Mouse (Mus musculus) neural tube, embryonic 11.5 days (tissue): ENCODE data around the gene Gpc2. TPM values are rescaled to one million over a fixed set of nuclear protein-coding genes. Genes with fewer than 3 reads are reported as not detected.

Experiments used
- ATAC-seq: fragments of 200-750 bp; cut with Nextera tagmentation; 2 replicates; pipeline ENCODE4 v1.8.0; 2017; ENCODE audit warnings: moderate number of reproducible peaks, mild to moderate bottlenecking, moderate TSS enrichment, moderate library complexity; ENCODE audit not compliant: insufficient read depth, low FRiP score, low TSS enrichment
- DNase-seq: peaks from one replicate; pipeline ENCODE4 v3.0.0-alpha.2; 2015; ENCODE audit warnings: low spot score
- H3K27ac ChIP-seq: fragments of 300-500 bp; sonication (generic); 2 replicates; pipeline ENCODE4 v1.5.1; 2014; ENCODE audit warnings: low read depth, mild to moderate bottlenecking, low read length
- H3K27me3 ChIP-seq: fragments of 300-500 bp; sonication (generic); 2 replicates; pipeline ENCODE4 v1.6.1; 2014; ENCODE audit warnings: mild to moderate bottlenecking, low read length, mixed read lengths; ENCODE audit not compliant: control insufficient read depth, insufficient read depth
- H3K36me3 ChIP-seq: fragments of 300-500 bp; sonication (generic); 2 replicates; pipeline ENCODE4 v1.6.1; 2014; ENCODE audit warnings: mild to moderate bottlenecking, low read length, moderate library complexity, mixed read lengths; ENCODE audit not compliant: control insufficient read depth, insufficient read depth
- H3K4me1 ChIP-seq: fragments of 300-500 bp; sonication (generic); 2 replicates; pipeline ENCODE4 v1.6.1; 2014; ENCODE audit warnings: low read length, mixed read lengths; ENCODE audit not compliant: control insufficient read depth, insufficient read depth
- H3K4me2 ChIP-seq: fragments of 300-500 bp; sonication (generic); 2 replicates; pipeline ENCODE4 v1.6.1; 2014; ENCODE audit warnings: low read depth, mild to moderate bottlenecking, moderate library complexity
- H3K4me3 ChIP-seq: fragments of 300-500 bp; sonication (generic); 2 replicates; pipeline ENCODE4 v1.5.1; 2014; ENCODE audit warnings: low read depth, low read length
- H3K9ac ChIP-seq: fragments of 300-500 bp; sonication (generic); 2 replicates; pipeline ENCODE4 v1.6.1; 2014; ENCODE audit warnings: mild to moderate bottlenecking, low read length
- H3K9me3 ChIP-seq: fragments of 300-500 bp; sonication (generic); 2 replicates; pipeline ENCODE4 v1.6.1; 2016; ENCODE audit warnings: low read length; ENCODE audit not compliant: control insufficient read depth
- WGBS: fragments of 180-500 bp; shearing (Covaris S2); extraction: QIAGEN DNeasy Blood & Tissue Kit; methylation state at CpG from one replicate; pipeline ENCODE4 v1.1.7; 2014; 5-methylcytosine and 5-hydroxymethylcytosine counted together
- polyA plus RNA-seq: library from polyadenylated mRNA; unstranded; fragments of >200 nt; fragmentation: Nextera tagmentation; extraction: Ambion mirVana; gene quantifications from 2 replicates; pipeline ENCODE4 v1.2.1, GENCODE M21; 2014

Gene Gpc2
- 19.3 and 22.1 TPM in 2 replicates for polyA plus RNA-seq

- Histone ChIP-seq H3K9ac (peak within 1 kb of the TSS; percentile 77), H3K27ac (peak within 1 kb of the TSS; percentile 63; the same call in 1 of the 2 replicates), H3K4me2 (peak within 1 kb of the TSS; percentile 54), H3K9me3 (no peaks in the 10 kb centered on the region), H3K36me3 (peaks cover 4% of the 10 kb centered on the region), H3K4me3 (peak within 1 kb of the TSS; percentile 67), H3K4me1 (peaks cover 35% of the 10 kb centered on the region), H3K27me3 (no peaks in the 10 kb centered on the region)
- WGBS: under 1% methylated on average over 52 of the region's 56 CpGs
- DNase-seq: peak; percentile 99
- ATAC-seq: peak; percentile 98
Observed at GRCm38 (mm10) chr5:138279585-138280424, at the start of gene Gpc2, which contains the start of the genes Gm43720 and Stag3. TSS of gene Gpc2 (minus strand) at chr5:138280005. TSS of gene Gm43720 (minus strand) at chr5:138279958. TSS of gene Stag3 (plus strand) at chr5:138280240.

GRCm38 (mm10) chr5:138312795-138313194 is 33.0 kb upstream of the Gpc2 start:
- DNase-seq (no peak), ATAC-seq (no peak)
- WGBS: 90% methylated on average over 3 of the region's 3 CpGs
- H3K36me3 ChIP-seq: no peaks in the 10 kb centered on the region
- H3K27me3 ChIP-seq: no peaks in the 10 kb centered on the region
- no peaks in the 10 kb centered on the region for H3K9me3 ChIP-seq
- H3K4me1 ChIP-seq: no peaks in the 10 kb centered on the region
- H3K9ac ChIP-seq: no peak overlapping the region
- no peak overlapping the region for H3K4me2 ChIP-seq
- H3K27ac ChIP-seq: no peak overlapping the region
- no peak overlapping the region for H3K4me3 ChIP-seq

DNA sequence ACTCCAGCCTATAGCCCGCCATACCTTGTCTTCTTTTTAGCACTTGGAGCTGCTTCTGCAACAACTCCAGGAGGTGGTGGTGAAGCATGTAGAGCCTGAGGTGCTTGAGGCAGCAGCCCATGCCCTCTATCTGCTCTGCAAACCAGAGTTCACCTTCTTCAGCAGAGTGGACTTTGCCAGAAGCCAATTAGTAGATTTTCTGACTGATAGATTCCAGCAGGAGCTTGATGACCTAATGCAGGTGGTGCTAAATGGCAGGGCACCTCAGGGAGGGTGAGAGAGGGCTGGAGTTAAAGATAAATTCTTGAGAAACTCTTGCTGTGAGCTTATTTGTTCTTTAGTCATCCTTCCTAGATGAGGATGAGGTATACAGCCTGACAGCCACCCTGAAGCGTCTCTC is 19.8 kb upstream of the Gpc2 start:
- Histone ChIP-seq H3K36me3 (no peaks in the 10 kb centered on the region), H3K4me2 (no peak overlapping the region), H3K9ac (no peak overlapping the region), H3K4me1 (no peaks in the 10 kb centered on the region), H3K4me3 (no peak overlapping the region), H3K27me3 (no peaks in the 10 kb centered on the region), H3K9me3 (no peaks in the 10 kb centered on the region), H3K27ac (no peak overlapping the region)
- 90% methylated on average over 2 of the region's 2 CpGs for WGBS
- DNase-seq (no peak), ATAC-seq (no peak)

DNA sequence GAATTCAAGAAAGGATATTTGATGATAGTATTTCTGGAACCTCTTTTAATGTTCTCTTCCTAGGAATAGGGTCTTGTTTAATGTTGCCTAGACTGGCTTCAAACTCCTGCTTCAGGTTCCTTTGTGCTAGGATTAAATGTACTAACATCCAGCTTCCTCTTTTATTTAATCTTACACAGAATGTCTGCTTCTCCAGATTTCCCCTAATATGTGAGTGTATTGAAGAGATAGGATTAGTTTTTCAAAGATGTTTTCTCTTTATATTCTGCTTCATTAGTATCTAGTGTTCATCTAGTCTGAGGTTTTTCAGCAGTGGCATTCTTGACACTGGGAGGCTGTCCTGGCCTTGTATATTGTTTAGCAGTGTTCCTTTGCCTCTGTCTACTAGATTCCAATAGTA is 14.4 kb upstream of the Gpc2 start:
- ATAC-seq (no peak), DNase-seq (no peak)
- Histone ChIP-seq H3K4me2 (no peak overlapping the region), H3K4me1 (no peaks in the 10 kb centered on the region), H3K27ac (no peak overlapping the region), H3K36me3 (no peaks in the 10 kb centered on the region), H3K4me3 (no peak overlapping the region), H3K27me3 (no peaks in the 10 kb centered on the region), H3K9ac (no peak overlapping the region), H3K9me3 (no peaks in the 10 kb centered on the region)

DNA sequence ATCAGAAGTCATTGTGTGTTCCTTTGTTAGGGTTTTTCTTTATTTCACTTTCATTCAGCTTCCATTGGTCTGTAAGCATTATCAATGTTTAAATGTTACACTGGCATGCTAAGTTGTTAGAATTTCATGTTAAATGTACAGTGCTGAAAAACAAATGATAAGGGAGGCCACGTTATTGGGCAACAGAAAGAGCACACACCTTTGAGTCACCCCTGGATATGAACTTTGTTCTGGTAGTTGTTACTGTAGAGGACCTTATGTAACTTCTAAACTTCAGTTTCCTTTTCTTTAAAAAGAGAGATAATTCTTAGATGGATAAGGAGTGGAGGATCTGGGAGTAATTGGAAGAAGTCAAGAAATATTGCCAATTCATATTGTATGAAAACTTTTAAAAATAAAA is 11.8 kb upstream of the Gpc2 start:
- H3K9me3 ChIP-seq: no peaks in the 10 kb centered on the region
- H3K27me3 ChIP-seq: no peaks in the 10 kb centered on the region
- no peak overlapping the region for H3K27ac ChIP-seq
- H3K9ac ChIP-seq: no peak overlapping the region
- WGBS: 84% methylated on average over 1 of the region's 1 CpGs
- H3K4me1 ChIP-seq: no peaks in the 10 kb centered on the region
- no peaks in the 10 kb centered on the region for H3K36me3 ChIP-seq
- H3K4me3 ChIP-seq: no peak overlapping the region
- ATAC-seq (no peak), DNase-seq (no peak)
- no peak overlapping the region for H3K4me2 ChIP-seq

GRCm38 (mm10) chr5:138287861-138288260 is 8.1 kb upstream of the Gpc2 start:
- H3K27ac ChIP-seq: no peak overlapping the region
- ATAC-seq (no peak), DNase-seq (no peak)
- 75% methylated on average over 3 of the region's 3 CpGs for WGBS
- no peaks in the 10 kb centered on the region for H3K4me1 ChIP-seq
- H3K9me3 ChIP-seq: no peaks in the 10 kb centered on the region
- no peak overlapping the region for H3K4me3 ChIP-seq
- H3K4me2 ChIP-seq: no peak overlapping the region
- H3K36me3 ChIP-seq: no peaks in the 10 kb centered on the region
- no peaks in the 10 kb centered on the region for H3K27me3 ChIP-seq
- H3K9ac ChIP-seq: no peak overlapping the region

DNA sequence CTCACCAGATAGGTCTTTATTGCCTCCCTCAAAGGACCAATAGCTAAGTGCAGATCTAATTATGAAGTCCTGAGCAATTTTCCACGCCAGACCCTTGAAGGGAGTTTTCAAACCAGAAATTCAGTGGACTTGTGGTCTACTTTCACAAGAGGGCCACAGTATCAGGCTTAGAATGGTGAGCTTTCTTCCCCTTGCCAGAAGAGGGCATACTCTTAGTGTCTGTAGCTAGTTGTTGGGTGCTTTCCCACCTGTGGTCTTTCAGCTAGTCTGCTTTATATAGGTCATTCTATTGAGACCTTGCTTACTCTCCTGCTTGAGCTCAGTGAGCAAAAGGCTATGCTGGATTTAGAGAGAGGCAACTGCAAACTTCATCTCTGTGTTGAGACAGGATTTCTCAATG is 3.7 kb upstream of the Gpc2 start:
- H3K4me2 ChIP-seq: no peak overlapping the region
- no peaks in the 10 kb centered on the region for H3K27me3 ChIP-seq
- H3K4me3 ChIP-seq: no peak overlapping the region
- DNase-seq (no peak), ATAC-seq (no peak)
- no peak overlapping the region for H3K27ac ChIP-seq
- H3K9ac ChIP-seq: no peak overlapping the region
- WGBS: 65% methylated on average over 1 of the region's 1 CpGs
- H3K4me1 ChIP-seq: peaks cover 3% of the 10 kb centered on the region; the same call in 1 of the 2 replicates
- no peaks in the 10 kb centered on the region for H3K36me3 ChIP-seq
- H3K9me3 ChIP-seq: no peaks in the 10 kb centered on the region

DNA sequence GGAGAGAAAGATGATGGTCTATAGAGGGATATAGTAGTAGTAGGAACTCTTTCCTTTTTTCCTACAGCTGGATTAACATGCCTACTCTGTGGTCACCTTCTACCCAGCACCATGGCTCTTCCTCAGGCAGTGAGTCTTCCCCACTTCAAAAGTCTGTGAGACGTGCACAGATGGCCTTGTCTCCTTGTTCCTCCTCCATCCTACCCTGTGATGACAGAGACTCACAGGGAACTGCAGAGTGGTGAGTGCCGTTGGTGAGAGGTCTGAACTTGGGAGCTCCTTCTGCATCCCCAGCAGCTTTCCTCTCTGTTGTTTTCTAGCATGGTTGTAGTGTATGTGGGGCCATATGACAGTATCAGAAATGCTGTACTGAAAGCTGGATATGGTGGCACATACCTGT is 2.0 kb upstream of the Gpc2 start:
- H3K9ac ChIP-seq: no peak overlapping the region
- H3K4me3 ChIP-seq: no peak overlapping the region
- DNase-seq (no peak), ATAC-seq (no peak)
- peaks cover 2% of the 10 kb centered on the region for H3K36me3 ChIP-seq
- no peak overlapping the region for H3K27ac ChIP-seq
- H3K4me1 ChIP-seq: peaks cover 20% of the 10 kb centered on the region
- H3K4me2 ChIP-seq: no peak overlapping the region
- H3K27me3 ChIP-seq: no peaks in the 10 kb centered on the region
- WGBS: 76% methylated on average over 2 of the region's 2 CpGs
- no peaks in the 10 kb centered on the region for H3K9me3 ChIP-seq

DNA sequence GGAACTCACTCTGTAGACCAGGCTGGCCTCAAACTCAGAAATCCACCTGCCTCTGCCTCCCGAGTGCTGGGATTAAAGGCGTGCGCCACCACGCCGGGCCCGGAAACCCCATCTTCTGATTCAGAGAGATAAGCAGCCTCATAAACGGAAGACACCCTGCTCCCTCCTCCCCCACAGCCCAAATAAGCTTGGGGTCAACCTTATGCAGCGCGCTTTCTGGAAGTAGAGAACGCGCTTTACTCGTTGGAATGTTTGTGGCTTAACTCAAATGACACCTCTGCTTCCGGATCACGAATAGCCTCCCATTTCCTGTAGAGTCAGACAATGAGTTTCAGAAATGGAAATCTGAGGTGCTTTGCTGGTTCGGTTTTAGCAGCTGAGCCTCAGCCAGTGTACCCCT is 1.0 kb upstream of the Gpc2 start:
- ATAC-seq (no peak), DNase-seq (no peak)
- H3K36me3 ChIP-seq: peaks cover 4% of the 10 kb centered on the region
- no peak overlapping the region for H3K9ac ChIP-seq
- H3K4me1 ChIP-seq: peaks cover 28% of the 10 kb centered on the region
- H3K9me3 ChIP-seq: no peaks in the 10 kb centered on the region
- 95% methylated on average over 15 of the region's 15 CpGs for WGBS
- H3K27me3 ChIP-seq: no peaks in the 10 kb centered on the region
- H3K27ac ChIP-seq: no peak overlapping the region
- H3K4me3 ChIP-seq: no peak overlapping the region
- H3K4me2 ChIP-seq: no peak overlapping the region
